Mouse (Mus musculus) megakaryocyte progenitor cell, adult 5-6 weeks (primary cell): ENCODE results near the gene Mov10l1. TPM values are rescaled to one million over a fixed set of nuclear protein-coding genes. Genes with fewer than 3 reads are reported as not detected.

Source experiments
- total RNA-seq, 2 experiments: library from RNA; stranded (forward) in 1 of 2; stranded (reverse) in 1 of 2; fragments of 157-497, 149-512 nt in 1 of 2; fragments of 200-1000 nt in 1 of 2; gene quantifications; 2 replicates each; pipeline versions ENCODE4 v1.2.3 to v1.2.4; 2015 to 2017

The Mov10l1 gene
- total RNA-seq, 2 experiments from 2014 or later, result not detected

Other genes with a start within 250 kb of the Mov10l1 start
- gene Brd1, start 248.7 kb upstream of the Mov10l1 start, total RNA-seq (2015), result 31.9 and 32.1 TPM in 2 replicates
- 49.4 and 52.8 TPM in 2 replicates for gene Brd1, start 248.7 kb upstream of the Mov10l1 start, total RNA-seq (2017)
- gene Zbed4, start 231.2 kb upstream of the Mov10l1 start, total RNA-seq (2015), result 47.6 and 58.2 TPM in 2 replicates
- gene Zbed4, start 231.2 kb upstream of the Mov10l1 start, total RNA-seq (2017), result 54.5 and 59.6 TPM in 2 replicates
- 10.9 and 18.2 TPM in 2 replicates for gene Alg12, start 163.6 kb upstream of the Mov10l1 start, total RNA-seq (2015)
- gene Alg12, start 163.6 kb upstream of the Mov10l1 start, total RNA-seq (2017), result 7.9 and 10.3 TPM in 2 replicates
- 65.2 and 68.1 TPM in 2 replicates for gene Creld2, start 163.3 kb upstream of the Mov10l1 start, total RNA-seq (2015)
- gene Creld2, start 163.3 kb upstream of the Mov10l1 start, total RNA-seq (2017), result 117 and 124 TPM in 2 replicates
- 11.0 and 18.0 TPM in 2 replicates for gene Pim3, start 120.7 kb upstream of the Mov10l1 start, total RNA-seq (2015)
- 11.1 and 14.3 TPM in 2 replicates for gene Pim3, start 120.7 kb upstream of the Mov10l1 start, total RNA-seq (2017)
- gene Ttll8, start 28.5 kb upstream of the Mov10l1 start, total RNA-seq (2015), result not detected in 2 replicates
- gene Ttll8, start 28.5 kb upstream of the Mov10l1 start, total RNA-seq (2017), result not detected in 2 replicates
- gene Mlc1, start 3.9 kb upstream of the Mov10l1 start, total RNA-seq (2015), result not detected in 2 replicates
- gene Mlc1, start 3.9 kb upstream of the Mov10l1 start, total RNA-seq (2017), result not detected in 2 replicates
- gene Panx2, start 76.8 kb downstream of the Mov10l1 start, total RNA-seq (2015), result not detected in 2 replicates
- gene Panx2, start 76.8 kb downstream of the Mov10l1 start, total RNA-seq (2017), result 0.20 TPM in 1 of 2 replicates, not detected in the other
- 27.4 and 29.7 TPM in 2 replicates for gene Trabd, start 92.2 kb downstream of the Mov10l1 start, total RNA-seq (2015)
- 38.0 and 38.6 TPM in 2 replicates for gene Trabd, start 92.2 kb downstream of the Mov10l1 start, total RNA-seq (2017)
- gene Selenoo, start 106.2 kb downstream of the Mov10l1 start, total RNA-seq (2015), result 10.1 and 13.4 TPM in 2 replicates
- gene Selenoo, start 106.2 kb downstream of the Mov10l1 start, total RNA-seq (2017), result 12.2 and 14.4 TPM in 2 replicates
- gene Tubgcp6, start 140.2 kb downstream of the Mov10l1 start, total RNA-seq (2015), result 22.2 and 24.7 TPM in 2 replicates
- 16.6 and 35.5 TPM in 2 replicates for gene Tubgcp6, start 140.2 kb downstream of the Mov10l1 start, total RNA-seq (2017)
- gene Hdac10, start 145.8 kb downstream of the Mov10l1 start, total RNA-seq (2015), result 4.0 and 5.6 TPM in 2 replicates
- gene Hdac10, start 145.8 kb downstream of the Mov10l1 start, total RNA-seq (2017), result 9.8 and 12.0 TPM in 2 replicates
- gene Mapk12, start 157.8 kb downstream of the Mov10l1 start, total RNA-seq (2015), result 0.49 TPM in 1 of 2 replicates, not detected in the other
- 0.04 and 0.47 TPM in 2 replicates for gene Mapk12, start 157.8 kb downstream of the Mov10l1 start, total RNA-seq (2017)
- gene Mapk11, start 166.7 kb downstream of the Mov10l1 start, total RNA-seq (2015), result not detected in 2 replicates
- gene Mapk11, start 166.7 kb downstream of the Mov10l1 start, total RNA-seq (2017), result 0.10 TPM in 1 of 2 replicates, not detected in the other
- 12.1 and 12.6 TPM in 2 replicates for gene Plxnb2, start 197.9 kb downstream of the Mov10l1 start, total RNA-seq (2015)
- gene Plxnb2, start 197.9 kb downstream of the Mov10l1 start, total RNA-seq (2017), result 9.3 and 14.5 TPM in 2 replicates
- 1.6 and 2.4 TPM in 2 replicates for gene Dennd6b, start 213.6 kb downstream of the Mov10l1 start, total RNA-seq (2015)
- 1.3 and 2.5 TPM in 2 replicates for gene Dennd6b, start 213.6 kb downstream of the Mov10l1 start, total RNA-seq (2017)
- 8.5 and 11.8 TPM in 2 replicates for gene Ppp6r2, start 228.6 kb downstream of the Mov10l1 start, total RNA-seq (2015)
- gene Ppp6r2, start 228.6 kb downstream of the Mov10l1 start, total RNA-seq (2017), result 9.8 and 11.2 TPM in 2 replicates